11 mouse cellular contexts compared by ENCODE assay signal in genomic region chr16:33167537-33167936, GRCm38 (mm10). TPM values are rescaled to one million over a fixed set of nuclear protein-coding genes. Genes with fewer than 3 reads are reported as not detected.
A peak's percentile ranks its signal among the peaks of the same experiment; 100 is the strongest.
DNase-seq lines count a peak whose midpoint lies in the region; ATAC-seq and TF ChIP-seq lines count a peak whose summit lies in the region.
"Had no signal": no experiment of that assay in that cellular context is flagged by ENCODE, and none has a peak within 500 bp of the region (broad histone marks: within the 10 kb centered on the region; RNA-seq: fewer than 3 reads in every experiment).

No protein-coding gene starts in this region.

- H3K4me3 ChIP-seq in cerebellum, adult 2 months (replicated peaks; ENCODE audit: insufficient read depth, low read depth, low read length) = no peak overlapping the region
- H3K4me3 ChIP-seq in left cerebral cortex, adult 2 months = no peak overlapping the region
- H3K4me3 ChIP-seq in stomach, postnatal 0 days (ENCODE audit: low read depth, low read length) = no peak overlapping the region
- H3K4me3 ChIP-seq: megakaryocyte, embryonic 14.5 days had no signal

- 52% methylated on average over 5 of the region's 5 CpGs for WGBS in cerebellum, adult 2 months
- 34% methylated on average over 5 of the region's 5 CpGs for WGBS in stomach, postnatal 0 days

- H3K4me2 ChIP-seq in stomach, postnatal 0 days (replicated peaks; ENCODE audit: low read depth) = no peak overlapping the region

- intact Hi-C loops in left cerebral cortex, adult 2 months (cut with DNase I) = no loop called here
- intact Hi-C loops in left cerebral cortex, postnatal 10 days (cut with DNase I) = no loop called here

- ATAC-seq in stomach, postnatal 0 days (ENCODE audit: low FRiP score, low TSS enrichment) = no peak

- H3K9me3 ChIP-seq in stomach, postnatal 0 days (ENCODE audit: control insufficient read depth, low read length) = no peaks in the 10 kb centered on the region

- TF ChIP-seq CTCF in cerebellum, adult 2 months (IDR thresholded peaks at IDR 0.05; ENCODE audit: borderline replicate concordance, insufficient read depth, low read depth, low read length) = 0 out of 2 replicates have a peak, but pooled peaks have one; percentile 22
- TF ChIP-seq CTCF in left cerebral cortex, adult 2 months (IDR thresholded peaks at IDR 0.05) = peak; percentile 28
- peak; percentile 70 for TF ChIP-seq CTCF in stomach, postnatal 0 days (IDR thresholded peaks at IDR 0.05; ENCODE audit: low read depth)

- TF ChIP-seq EP300 in stomach, postnatal 0 days (optimal IDR thresholded peaks at IDR 0.05) = no peak

- H3K9ac ChIP-seq in stomach, postnatal 0 days (ENCODE audit: low read length) = no peak overlapping the region

- H3K4me1 ChIP-seq in cerebellum, adult 2 months (ENCODE audit: control insufficient read depth, insufficient read depth, low read length) = no peaks in the 10 kb centered on the region
- H3K4me1 ChIP-seq in stomach, postnatal 0 days (replicated peaks; ENCODE audit: control insufficient read depth, insufficient read depth) = no peaks in the 10 kb centered on the region

- no peak overlapping the region for H3K27ac ChIP-seq in cerebellum, adult 2 months (ENCODE audit: insufficient read depth, low read length)
- no peak overlapping the region for H3K27ac ChIP-seq in left cerebral cortex, adult 2 months
- H3K27ac ChIP-seq in stomach, postnatal 0 days (replicated peaks) = no peak overlapping the region

- TF ChIP-seq POLR2A in cerebellum, adult 2 months (IDR thresholded peaks at IDR 0.05; ENCODE audit: borderline replicate concordance, insufficient read depth, low read length) = no peak

- H3K36me3 ChIP-seq in stomach, postnatal 0 days (ENCODE audit: control insufficient read depth, insufficient read depth, low read length) = no peaks in the 10 kb centered on the region

- H3K27me3 ChIP-seq in cerebellum, adult 2 months (ENCODE audit: control insufficient read depth, insufficient read depth, low read length) = no peaks in the 10 kb centered on the region
- H3K27me3 ChIP-seq in stomach, postnatal 0 days (ENCODE audit: control insufficient read depth, insufficient read depth, low read length) = no peaks in the 10 kb centered on the region

- DNase-seq in cerebellum, adult 2 months = no peak
- DNase-seq in cerebellum, adult 9-11 months = no peak
- DNase-seq in left cerebral cortex, adult 2 months (ENCODE audit: extremely low spot score in 1 of 2, low spot score in 2 of 2) = no peak
- no peak for DNase-seq in left cerebral cortex, postnatal 10 days (ENCODE audit: extremely low spot score in 1 of 2, low spot score in 2 of 2)
- DNase-seq in thymus, postnatal 25 days = peak; percentile 30
- DNase-seq in thymus, postnatal 0 days (ENCODE audit: low spot score) = no peak
- DNase-seq in stomach, postnatal 0 days (ENCODE audit: low spot score) = no peak
- no peak for DNase-seq in embryo, embryonic 11 days
- DNase-seq: adrenal gland, postnatal 25 days; cerebellum, adult 11-12 months had no signal

RNA-seq across cellular contexts. Expression of gene Osbpl11, which starts 17.3 kb away (rescaled TPM):
- polyA plus RNA-seq in cerebellum, adult 2 months (2012; rRNA removed) = 12.5 and 12.8 TPM in 2 replicates
- 10 to 100 TPM; 16.6 to 18.7 TPM for total RNA-seq in left cerebral cortex, adult 2 months (2021)
- total RNA-seq in left cerebral cortex, postnatal 10 days (2021) = 10 to 100 TPM; 20.7 TPM
- 23.1 and 26.3 TPM in 2 replicates for polyA plus RNA-seq in thymus, postnatal 0 days (2015; fragmentation: Nextera tagmentation; extraction: Ambion mirVana)
- 8.1 and 9.0 TPM in 2 replicates for polyA plus RNA-seq in stomach, postnatal 0 days (2015; fragmentation: Nextera tagmentation; extraction: Ambion mirVana)
